Mouse (Mus musculus) lung, adult 2 months (tissue): Measurements from ENCODE around the gene Rom1.

Source experiments
- CTCF ChIP-seq: fragments of 200-500 bp; IDR thresholded peaks from 2 replicates; pipeline ENCODE4 v1.5.1; 2011; ENCODE audit warnings: mild to moderate bottlenecking, low read length, control low read depth; ENCODE audit not compliant: insufficient read depth
- POLR2A ChIP-seq: fragments of 200-500 bp; IDR thresholded peaks from 2 replicates; pipeline ENCODE4 v1.6.1; 2011; ENCODE audit warnings: low read depth, mild to moderate bottlenecking, control low read depth, low read length, borderline replicate concordance; ENCODE audit errors: extremely low read depth

- TF ChIP-seq CTCF (no peak), POLR2A (no peak)
These were observed 23.1 kb upstream of the Rom1 start for GRCm38 (mm10) chr19:8952241-8952640.
